Mouse (Mus musculus): ENCODE measurements around the gene Nod2. TPM values are rescaled to one million over a fixed set of nuclear protein-coding genes. Genes with fewer than 3 reads are reported as not detected.

Gene Nod2
- polyA plus RNA-seq, 1 experiment from 2014 or later: 0.10 TPM

DNA sequence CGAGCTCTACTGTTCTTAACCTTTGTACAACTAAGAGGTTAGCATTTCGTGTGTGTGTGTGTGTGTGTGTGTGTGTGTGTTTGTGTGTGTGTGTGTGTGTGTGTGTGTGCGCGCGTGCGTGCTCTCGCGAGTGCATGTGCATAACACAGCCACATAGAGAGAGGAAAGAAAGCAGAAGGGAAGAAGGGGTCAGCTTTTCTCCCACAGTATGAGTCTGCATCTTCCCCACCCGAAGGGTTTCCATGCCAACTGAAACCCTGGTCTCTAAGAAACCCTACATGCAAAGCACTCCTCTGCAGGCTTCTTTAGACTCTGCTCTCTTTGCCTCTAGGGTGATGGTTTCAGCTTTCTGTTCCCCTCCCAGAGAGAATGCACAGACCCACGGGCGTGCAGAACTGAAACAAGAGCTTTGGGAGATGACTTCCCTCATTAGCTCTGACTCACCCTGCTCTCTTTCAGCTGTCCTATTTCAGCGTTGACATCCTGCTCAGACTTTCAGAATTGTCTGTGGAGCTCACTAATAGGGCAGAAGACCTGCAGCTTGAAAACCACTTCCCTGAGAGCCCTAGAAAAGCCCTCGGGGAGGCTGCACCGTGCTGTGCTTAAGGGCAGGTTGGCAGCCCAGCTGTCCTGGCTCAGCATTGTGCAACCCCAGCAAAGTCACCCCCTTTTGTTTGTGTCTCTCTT is 21.4 kb downstream of the Nod2 start:
- Histone ChIP-seq H3K9me3 (replicated peaks) (no peaks in the 10 kb centered on the region), H3K4me3 (no peak overlapping the region), H3K27ac (replicated peaks) (peak overlapping the region; percentile 38; the same call in 1 of the 2 replicates), H3K4me1 (peaks cover 29% of the 10 kb centered on the region), H3K36me3 (no peaks in the 10 kb centered on the region), H3K27me3 (ENCODE audit: low read depth, poor library complexity, severe bottlenecking) (no peaks in the 10 kb centered on the region)
- 71% methylated on average over 14 of the region's 14 CpGs for WGBS
- no peak for DNase-seq (ENCODE audit: low spot score)

DNA sequence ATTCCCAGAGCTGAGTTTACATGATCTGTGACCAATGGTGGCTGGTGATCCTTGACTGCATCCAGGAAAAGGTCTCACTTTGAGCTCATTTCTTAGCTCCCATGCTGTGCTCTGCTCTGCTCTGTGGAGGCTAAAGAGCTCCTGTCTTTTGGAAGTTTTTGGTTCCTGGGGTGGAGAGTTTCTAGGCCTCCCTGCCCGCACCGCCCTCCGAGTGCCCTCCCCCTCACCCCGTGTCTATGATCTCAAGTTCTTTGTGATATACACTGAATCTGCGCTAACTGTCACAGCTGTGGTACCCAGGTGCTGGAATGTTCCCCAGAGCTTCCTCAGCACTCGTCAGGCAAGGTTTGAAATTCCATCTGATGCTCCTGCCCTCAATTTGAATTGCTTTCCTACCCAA is 23.7 kb downstream of the Nod2 start:
- Histone ChIP-seq H3K27me3 (ENCODE audit: low read depth, poor library complexity, severe bottlenecking) (no peaks in the 10 kb centered on the region), H3K4me3 (no peak overlapping the region), H3K4me1 (peaks cover 23% of the 10 kb centered on the region), H3K9me3 (replicated peaks) (no peaks in the 10 kb centered on the region), H3K36me3 (no peaks in the 10 kb centered on the region), H3K27ac (replicated peaks) (no peak overlapping the region)
- DNase-seq (ENCODE audit: low spot score): no peak
- WGBS: 82% methylated on average over 6 of the region's 6 CpGs

DNA sequence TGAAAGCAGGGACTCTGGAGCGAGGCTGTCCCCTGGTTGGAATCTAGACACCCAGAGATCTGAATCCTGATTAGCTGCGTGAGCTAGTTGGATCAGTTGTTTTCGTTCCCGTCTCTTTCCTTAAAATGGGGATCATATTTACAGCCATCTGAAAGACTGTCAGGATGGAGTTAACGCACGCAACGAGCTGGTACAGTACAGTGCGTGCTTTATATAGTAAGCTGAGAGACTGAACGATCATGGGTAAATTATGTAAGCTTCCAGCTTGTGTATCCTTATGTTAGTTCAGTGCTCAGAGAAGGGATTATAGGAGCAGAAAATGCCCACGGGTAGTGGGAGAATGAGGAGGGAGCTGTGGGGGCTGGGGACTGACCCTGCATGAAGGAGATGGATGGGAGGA is 24.5 kb downstream of the Nod2 start:
- H3K4me1 ChIP-seq: peaks cover 23% of the 10 kb centered on the region
- WGBS: 90% methylated on average over 10 of the region's 10 CpGs
- H3K9me3 ChIP-seq (replicated peaks): no peaks in the 10 kb centered on the region
- H3K27me3 ChIP-seq (ENCODE audit: low read depth, poor library complexity, severe bottlenecking): no peaks in the 10 kb centered on the region
- DNase-seq (ENCODE audit: low spot score): no peak
- no peaks in the 10 kb centered on the region for H3K36me3 ChIP-seq
- H3K27ac ChIP-seq (replicated peaks): no peak overlapping the region
- H3K4me3 ChIP-seq: no peak overlapping the region

DNA sequence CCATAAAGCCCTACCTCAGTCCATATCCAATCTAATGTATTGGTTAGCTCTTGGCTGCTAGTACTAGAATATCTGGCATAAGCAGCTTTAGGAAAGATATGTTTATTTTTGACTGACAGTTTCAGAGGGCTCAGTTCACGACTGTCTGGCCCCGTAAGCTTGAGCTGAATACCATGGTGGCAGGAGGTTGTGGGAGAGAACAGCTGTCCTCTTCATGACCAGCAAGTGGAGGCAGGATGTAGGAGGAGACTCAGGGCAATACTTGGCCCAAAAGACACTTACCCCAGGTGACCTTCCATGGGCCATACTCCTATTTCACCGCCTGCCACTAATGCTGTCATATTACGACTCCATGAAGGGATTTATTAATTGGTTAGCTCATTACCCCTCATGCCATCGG is 26.7 kb downstream of the Nod2 start:
- Histone ChIP-seq H3K36me3 (no peaks in the 10 kb centered on the region), H3K4me3 (no peak overlapping the region), H3K4me1 (peaks cover 10% of the 10 kb centered on the region), H3K9me3 (replicated peaks) (no peaks in the 10 kb centered on the region), H3K27ac (replicated peaks) (no peak overlapping the region), H3K27me3 (ENCODE audit: low read depth, poor library complexity, severe bottlenecking) (no peaks in the 10 kb centered on the region)
- 87% methylated on average over 5 of the region's 5 CpGs for WGBS
- no peak for DNase-seq (ENCODE audit: low spot score)

DNA sequence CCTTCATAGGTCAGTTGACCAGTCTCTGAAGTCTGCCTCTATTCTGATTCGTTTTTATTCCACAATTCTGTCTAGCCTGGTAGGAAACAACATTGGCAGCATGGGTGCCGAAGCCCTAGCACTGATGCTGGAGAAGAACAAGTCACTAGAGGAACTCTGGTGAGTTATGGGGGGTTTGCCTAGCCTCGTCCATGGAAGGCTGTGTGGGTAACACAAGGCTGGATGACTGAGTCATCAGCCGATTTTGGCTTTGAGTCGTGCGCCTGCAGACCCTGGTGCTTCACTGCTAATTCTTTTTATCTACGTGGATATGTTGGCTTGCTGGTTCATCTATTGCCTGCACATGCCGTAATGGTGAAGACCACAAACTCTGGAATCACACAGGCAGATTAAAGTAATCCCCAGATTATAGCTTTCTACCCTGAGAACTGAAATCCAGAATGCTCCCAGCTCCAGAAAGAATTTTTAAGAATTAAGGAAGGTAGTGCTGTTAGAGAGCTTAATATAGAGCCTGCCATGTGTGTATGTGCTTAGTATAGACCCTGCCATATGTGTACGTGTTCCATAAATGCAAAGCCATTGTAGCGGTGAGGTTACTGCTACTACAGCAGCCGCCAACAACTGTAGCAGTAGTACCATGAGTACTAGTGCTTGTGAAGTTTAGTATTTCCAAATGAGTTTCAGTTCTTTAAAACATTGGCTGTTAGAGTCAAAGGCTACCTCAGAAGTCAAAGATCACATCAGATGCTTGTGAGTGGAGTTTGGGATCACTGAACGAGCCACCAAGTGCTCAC is 28.5 kb downstream of the Nod2 start:
- Histone ChIP-seq H3K36me3 (no peaks in the 10 kb centered on the region), H3K4me1 (0 out of 2 replicates have a peak, but pooled peaks cover 3% of the 10 kb centered on the region), H3K27me3 (ENCODE audit: low read depth, poor library complexity, severe bottlenecking) (no peaks in the 10 kb centered on the region), H3K27ac (replicated peaks) (no peak overlapping the region), H3K9me3 (replicated peaks) (no peaks in the 10 kb centered on the region), H3K4me3 (no peak overlapping the region)
- 92% methylated on average over 12 of the region's 12 CpGs for WGBS
- no peak for DNase-seq (ENCODE audit: low spot score)

DNA sequence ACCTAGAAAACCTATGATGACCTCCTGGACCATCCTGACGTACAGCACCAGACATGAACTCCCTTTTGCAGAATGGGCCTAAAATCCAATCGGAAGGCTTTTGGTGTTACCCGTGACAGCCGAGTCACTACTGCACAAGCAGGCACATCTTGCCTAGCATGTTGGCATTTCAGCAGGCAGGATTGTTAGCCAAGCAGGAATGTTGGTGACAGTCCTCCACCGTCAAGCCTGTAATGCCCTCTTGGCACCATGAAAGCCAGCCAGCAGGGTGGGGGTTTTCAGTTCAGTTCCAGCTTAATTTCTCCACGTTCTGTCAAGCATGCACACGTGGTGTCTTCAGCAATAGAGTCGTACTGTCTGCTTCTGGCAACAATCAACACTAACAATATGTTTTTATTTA is 30.0 kb downstream of the Nod2 start:
- H3K9me3 ChIP-seq (replicated peaks): no peaks in the 10 kb centered on the region
- no peak overlapping the region for H3K27ac ChIP-seq (replicated peaks)
- no peaks in the 10 kb centered on the region for H3K36me3 ChIP-seq
- no peak overlapping the region for H3K4me3 ChIP-seq
- no peaks in the 10 kb centered on the region for H3K27me3 ChIP-seq (ENCODE audit: low read depth, poor library complexity, severe bottlenecking)
- DNase-seq (ENCODE audit: low spot score): no peak
- 89% methylated on average over 8 of the region's 8 CpGs for WGBS
- no peaks in the 10 kb centered on the region for H3K4me1 ChIP-seq

DNA sequence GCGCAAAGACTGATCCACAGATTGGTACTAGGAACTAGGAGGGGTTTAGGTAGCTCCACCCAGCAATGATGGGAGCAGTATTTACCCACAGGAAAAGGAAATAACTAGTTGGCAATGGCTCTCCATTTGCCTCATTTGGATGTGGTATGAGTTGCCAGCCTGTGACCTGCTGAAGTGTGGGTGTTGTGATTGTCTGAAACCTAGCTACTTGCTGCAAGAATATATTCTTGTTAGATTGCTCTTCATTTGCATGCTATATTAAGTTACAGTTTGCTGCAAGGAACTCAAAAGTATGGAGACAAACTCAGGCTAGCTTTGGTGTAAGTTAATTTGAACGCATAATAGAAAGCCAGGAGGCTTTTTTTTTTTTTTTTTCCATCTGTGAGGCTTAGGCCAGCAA is 33.5 kb downstream of the Nod2 start:
- Histone ChIP-seq H3K9me3 (replicated peaks) (no peaks in the 10 kb centered on the region), H3K27me3 (ENCODE audit: low read depth, poor library complexity, severe bottlenecking) (no peaks in the 10 kb centered on the region), H3K27ac (replicated peaks) (no peak overlapping the region), H3K4me3 (no peak overlapping the region), H3K36me3 (no peaks in the 10 kb centered on the region), H3K4me1 (no peaks in the 10 kb centered on the region)
- 96% methylated on average over 2 of the region's 2 CpGs for WGBS
- DNase-seq (ENCODE audit: low spot score): no peak

DNA sequence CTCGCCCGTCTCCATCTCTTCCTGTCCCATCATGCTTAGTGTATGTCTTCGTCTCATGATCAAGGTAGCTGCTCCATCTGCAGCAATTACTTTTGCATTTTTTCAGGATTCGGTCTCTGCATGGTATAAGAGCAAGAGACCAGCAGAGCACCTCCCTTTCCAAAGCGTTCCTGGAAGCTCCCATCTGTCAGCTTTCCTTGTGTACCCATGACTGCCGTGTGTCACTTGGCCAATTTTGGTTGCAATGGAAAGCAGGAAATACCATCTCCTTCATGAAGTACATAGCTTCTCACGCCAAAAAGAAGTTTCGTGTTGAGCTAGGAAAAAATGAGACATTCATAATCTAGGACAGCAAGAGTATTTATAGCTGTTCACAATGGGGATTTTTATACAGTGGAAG is 33.9 kb downstream of the Nod2 start:
- Histone ChIP-seq H3K27me3 (ENCODE audit: low read depth, poor library complexity, severe bottlenecking) (no peaks in the 10 kb centered on the region), H3K4me1 (no peaks in the 10 kb centered on the region), H3K27ac (replicated peaks) (no peak overlapping the region), H3K36me3 (no peaks in the 10 kb centered on the region), H3K9me3 (replicated peaks) (no peaks in the 10 kb centered on the region), H3K4me3 (no peak overlapping the region)
- 92% methylated on average over 8 of the region's 8 CpGs for WGBS
- DNase-seq (ENCODE audit: low spot score): no peak

DNA sequence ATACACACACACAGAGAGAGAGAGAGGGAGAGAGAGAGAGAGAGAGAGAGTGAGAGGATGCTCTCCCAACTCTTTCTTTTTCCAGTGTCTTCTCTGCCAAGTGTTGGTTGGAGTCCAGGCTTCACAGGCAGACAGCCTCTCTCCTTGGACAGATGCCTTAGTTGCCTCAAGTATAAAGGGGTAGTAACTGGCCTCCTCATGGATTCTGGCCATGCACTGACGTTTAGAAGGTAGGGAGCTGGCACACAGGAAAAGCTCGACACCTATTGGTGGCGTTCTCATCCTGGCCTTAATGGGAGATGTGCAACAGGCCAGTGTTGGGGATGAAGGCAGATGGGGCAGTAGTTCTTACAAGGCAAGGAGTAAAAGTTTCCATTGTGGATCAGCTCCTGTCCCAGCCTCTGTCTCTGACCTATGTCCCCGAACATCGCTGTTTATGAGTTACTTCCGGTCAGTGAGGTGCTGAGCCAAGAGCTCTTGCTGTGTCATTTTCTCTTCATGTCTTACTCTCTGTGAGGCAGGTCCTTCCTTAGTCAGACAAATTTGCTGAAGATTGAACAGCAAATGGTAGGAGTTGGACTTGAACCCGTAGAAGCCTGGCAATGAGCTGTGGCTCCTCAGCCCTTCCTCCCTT is 36.7 kb downstream of the Nod2 start:
- DNase-seq (ENCODE audit: low spot score): no peak
- H3K9me3 ChIP-seq (replicated peaks): no peaks in the 10 kb centered on the region
- H3K4me1 ChIP-seq: no peaks in the 10 kb centered on the region
- no peaks in the 10 kb centered on the region for H3K36me3 ChIP-seq
- H3K27ac ChIP-seq (replicated peaks): no peak overlapping the region
- no peak overlapping the region for H3K4me3 ChIP-seq
- WGBS: 90% methylated on average over 7 of the region's 7 CpGs
- H3K27me3 ChIP-seq (ENCODE audit: low read depth, poor library complexity, severe bottlenecking): no peaks in the 10 kb centered on the region

DNA sequence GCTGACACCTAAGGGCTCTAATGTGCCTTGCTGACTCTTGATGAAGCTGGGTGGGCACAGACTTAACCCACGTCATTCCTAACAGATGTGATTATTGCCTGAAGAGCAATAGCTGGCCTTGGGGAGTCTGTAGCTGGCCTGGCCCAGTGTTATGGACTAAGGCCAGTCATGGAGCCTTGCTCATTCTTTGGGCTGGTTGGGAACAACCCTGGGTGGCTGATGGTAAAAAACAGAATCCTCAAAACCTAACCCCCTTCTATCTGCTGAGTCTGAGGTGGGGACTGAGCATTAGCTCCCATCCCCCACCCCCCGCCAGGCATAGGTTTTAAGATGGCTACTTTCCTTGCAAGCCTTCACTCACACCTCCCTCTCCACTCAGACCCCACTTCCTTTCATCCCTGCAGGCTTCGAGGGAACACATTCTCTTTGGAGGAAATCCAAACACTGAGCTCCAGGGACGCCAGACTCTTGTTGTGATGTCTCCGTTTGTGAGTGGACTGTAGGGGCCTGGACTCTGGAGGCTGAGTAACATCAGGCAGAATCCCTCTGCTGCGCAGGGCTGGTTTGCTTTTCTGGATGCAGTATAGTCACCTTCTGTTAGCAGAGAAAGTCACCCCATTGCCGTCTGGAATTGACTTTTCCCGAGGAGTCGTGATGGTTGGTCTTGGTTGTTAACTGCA is 39.3 kb downstream of the Nod2 start:
- Histone ChIP-seq H3K36me3 (no peaks in the 10 kb centered on the region), H3K27ac (replicated peaks) (no peak overlapping the region), H3K27me3 (ENCODE audit: low read depth, poor library complexity, severe bottlenecking) (no peaks in the 10 kb centered on the region), H3K4me3 (no peak overlapping the region), H3K4me1 (no peaks in the 10 kb centered on the region), H3K9me3 (replicated peaks) (no peaks in the 10 kb centered on the region)
- 69% methylated on average over 9 of the region's 9 CpGs for WGBS
- DNase-seq (ENCODE audit: low spot score): peak; percentile 10

DNA sequence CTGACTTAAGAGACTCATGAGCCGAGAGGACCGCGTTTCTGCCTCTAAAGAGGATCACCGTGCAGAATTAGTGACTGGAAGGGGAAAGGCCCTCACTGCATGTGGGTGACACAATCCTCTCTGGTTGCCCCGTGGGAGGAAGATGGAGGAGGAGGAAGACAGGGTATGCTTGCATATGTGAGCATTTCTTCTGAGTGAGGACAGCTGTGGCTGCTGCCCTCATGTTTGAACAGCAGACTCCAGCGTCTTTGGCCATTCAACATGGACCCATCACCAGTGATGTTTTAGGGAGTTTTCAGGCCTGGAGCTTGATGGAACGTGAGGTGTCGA is 39.8 kb downstream of the Nod2 start:
- no peaks in the 10 kb centered on the region for H3K9me3 ChIP-seq (replicated peaks)
- WGBS: 81% methylated on average over 8 of the region's 8 CpGs
- H3K4me3 ChIP-seq: no peak overlapping the region
- H3K27me3 ChIP-seq (ENCODE audit: low read depth, poor library complexity, severe bottlenecking): no peaks in the 10 kb centered on the region
- no peak overlapping the region for H3K27ac ChIP-seq (replicated peaks)
- no peaks in the 10 kb centered on the region for H3K36me3 ChIP-seq
- DNase-seq (ENCODE audit: low spot score): no peak
- no peaks in the 10 kb centered on the region for H3K4me1 ChIP-seq

DNA sequence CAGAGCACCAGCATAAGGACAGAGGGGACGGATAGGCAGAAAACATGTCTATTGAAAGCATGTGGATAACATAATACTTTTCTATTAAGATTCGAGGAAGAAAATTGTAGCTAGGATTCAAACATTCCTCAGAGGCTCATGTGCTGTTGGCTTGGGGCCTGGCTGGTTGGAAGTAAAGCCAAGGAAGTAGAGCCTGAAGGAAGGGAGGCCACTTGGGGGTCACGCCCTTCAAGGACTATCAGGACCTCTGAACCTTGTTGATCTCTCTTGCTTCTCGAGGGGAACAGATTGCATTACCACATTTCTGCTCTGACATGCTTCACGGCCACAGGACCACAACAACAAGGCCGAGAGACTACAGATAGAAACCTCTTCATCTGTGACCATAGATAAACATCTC is 42.0 kb downstream of the Nod2 start:
- WGBS: 88% methylated on average over 6 of the region's 6 CpGs
- DNase-seq (ENCODE audit: low spot score): no peak
- no peak overlapping the region for H3K4me3 ChIP-seq

DNA sequence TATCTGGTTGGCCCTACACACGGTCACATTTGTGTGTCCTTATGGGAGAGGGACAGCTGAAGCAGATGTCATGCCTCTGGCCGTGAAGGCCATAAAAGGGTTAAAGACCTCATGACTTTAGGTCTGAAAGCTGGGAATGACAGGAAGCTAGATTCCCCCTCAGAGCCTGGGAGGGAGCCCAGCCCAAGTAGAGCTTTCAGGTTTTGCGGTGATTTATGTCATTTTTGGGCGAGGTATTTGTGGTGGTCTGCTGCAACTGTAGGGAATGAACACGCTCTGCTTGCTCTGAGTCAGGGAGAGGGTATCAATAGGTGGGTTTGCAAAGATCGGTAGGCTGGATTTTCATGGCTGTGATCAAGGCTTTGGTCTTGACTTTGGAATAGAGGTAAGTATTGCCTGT is 42.8 kb downstream of the Nod2 start:
- 91% methylated on average over 6 of the region's 6 CpGs for WGBS
- Histone ChIP-seq H3K27ac (replicated peaks) (no peak overlapping the region), H3K4me1 (no peaks in the 10 kb centered on the region), H3K36me3 (no peaks in the 10 kb centered on the region), H3K4me3 (no peak overlapping the region), H3K9me3 (replicated peaks) (no peaks in the 10 kb centered on the region), H3K27me3 (ENCODE audit: low read depth, poor library complexity, severe bottlenecking) (no peaks in the 10 kb centered on the region)
- DNase-seq (ENCODE audit: low spot score): no peak

More for the DNA sequence above, 42.0 kb downstream of the Nod2 start:
- no peaks in the 10 kb centered on the region for H3K27me3 ChIP-seq (ENCODE audit: low read depth, poor library complexity, severe bottlenecking)
- no peaks in the 10 kb centered on the region for H3K9me3 ChIP-seq (replicated peaks)
- H3K27ac ChIP-seq (replicated peaks): no peak overlapping the region
- H3K4me1 ChIP-seq: no peaks in the 10 kb centered on the region
- no peaks in the 10 kb centered on the region for H3K36me3 ChIP-seq

Measured in midbrain, embryonic 10.5 days (tissue).